Mouse (Mus musculus): ENCODE results near the gene Npas2.

Npas2 gene

GRCm38 (mm10) chr1:39332456-39332855 lies 138.9 kb downstream of the Npas2 start:
- DNase-seq (ENCODE audit: low read depth, low spot score), result no peak

- no peak for DNase-seq (ENCODE audit: low read depth, low spot score)
These were observed 142.1 kb downstream of the Npas2 start for GRCm38 (mm10) chr1:39335561-39336196.

GRCm38 (mm10) chr1:39336788-39337187 lies 143.3 kb downstream of the Npas2 start:
- peak; percentile 44 for DNase-seq (ENCODE audit: low read depth, low spot score)

GRCm38 (mm10) chr1:39338831-39339230 lies 145.3 kb downstream of the Npas2 start:
- peak; percentile 64 for DNase-seq (ENCODE audit: low read depth, low spot score)

GRCm38 (mm10) chr1:39339455-39339854 lies 145.9 kb downstream of the Npas2 start:
- DNase-seq (ENCODE audit: low read depth, low spot score), result no peak

- no peak for DNase-seq (ENCODE audit: low read depth, low spot score)
These were observed 146.6 kb downstream of the Npas2 start for GRCm38 (mm10) chr1:39340156-39340555.

- peak; percentile 85 for DNase-seq (ENCODE audit: low read depth, low spot score)
These were observed 147.1 kb downstream of the Npas2 start for GRCm38 (mm10) chr1:39340647-39341046.

GRCm38 (mm10) chr1:39341807-39342206 lies 148.3 kb downstream of the Npas2 start:
- DNase-seq (ENCODE audit: low read depth, low spot score), result no peak

- no peak for DNase-seq (ENCODE audit: low read depth, low spot score)
These were observed 149.7 kb downstream of the Npas2 start for GRCm38 (mm10) chr1:39343242-39343641.

GRCm38 (mm10) chr1:39344981-39345600 lies 151.6 kb downstream of the Npas2 start:
- DNase-seq (ENCODE audit: low read depth, low spot score), result peak; percentile 54

GRCm38 (mm10) chr1:39349001-39349400 lies 155.5 kb downstream of the Npas2 start:
- DNase-seq (ENCODE audit: low read depth, low spot score), result peak; percentile 90

GRCm38 (mm10) chr1:39349427-39349826 lies 155.9 kb downstream of the Npas2 start:
- DNase-seq (ENCODE audit: low read depth, low spot score), result no peak

- DNase-seq (ENCODE audit: low read depth, low spot score), result no peak
These were observed 168.4 kb downstream of the Npas2 start for GRCm38 (mm10) chr1:39361754-39362514.

- no peak for DNase-seq (ENCODE audit: low read depth, low spot score)
These were observed 169.0 kb downstream of the Npas2 start for GRCm38 (mm10) chr1:39362515-39362893.

- DNase-seq (ENCODE audit: low read depth, low spot score), result no peak
These were observed 172.0 kb downstream of the Npas2 start for GRCm38 (mm10) chr1:39365562-39365961.

GRCm38 (mm10) chr1:39367045-39367444 lies 173.5 kb downstream of the Npas2 start:
- no peak for DNase-seq (ENCODE audit: low read depth, low spot score)

- DNase-seq (ENCODE audit: low read depth, low spot score), result peak; percentile 99
These were observed 174.2 kb downstream of the Npas2 start, which contains the start of gene Rpl31 for GRCm38 (mm10) chr1:39367601-39368266. Rpl31 (plus strand) TSS chr1:39367842.

- peak; percentile 39 for DNase-seq (ENCODE audit: low read depth, low spot score)
These were observed 174.8 kb downstream of the Npas2 start for GRCm38 (mm10) chr1:39368267-39368841.

GRCm38 (mm10) chr1:39370431-39370830 lies 176.9 kb downstream of the Npas2 start:
- no peak for DNase-seq (ENCODE audit: low read depth, low spot score)

GRCm38 (mm10) chr1:39372220-39372843 lies 178.8 kb downstream of the Npas2 start:
- no peak for DNase-seq (ENCODE audit: low read depth, low spot score)

GRCm38 (mm10) chr1:39373378-39373777 lies 179.8 kb downstream of the Npas2 start:
- DNase-seq (ENCODE audit: low read depth, low spot score), result no peak

Data from brain, adult 2 months (tissue).